Mouse (Mus musculus) ES-Bruce4 (cell line): ENCODE data around the gene BC035947.

ENCODE experiments used
- CTCF ChIP-seq: IDR thresholded peaks from one replicate; pipeline ENCODE4 v1.8.1; 2011; ENCODE audit warnings: low read depth, low read length
- POLR2A ChIP-seq: IDR thresholded peaks from one replicate; pipeline ENCODE4 v1.8.1; 2011; ENCODE audit warnings: low read length; ENCODE audit not compliant: insufficient read depth

DNA sequence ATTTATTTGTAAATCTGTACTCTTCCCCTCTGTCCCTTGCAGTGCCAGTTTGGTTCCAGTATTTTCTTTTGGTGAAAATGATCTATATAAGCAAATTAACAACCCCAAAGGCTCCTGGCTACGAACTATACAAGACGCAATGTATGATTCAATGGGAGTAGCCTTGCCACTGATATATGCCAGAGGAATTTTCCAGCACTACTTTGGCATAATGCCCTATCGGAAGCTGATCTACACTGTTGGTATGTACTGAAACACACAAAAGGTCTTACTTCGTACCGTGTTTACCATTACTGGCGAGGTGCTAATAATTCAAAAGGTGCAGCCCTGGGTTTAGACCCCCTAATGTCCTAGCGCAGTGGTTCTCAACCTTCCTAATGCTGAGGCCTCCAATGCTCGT, 17.1 kb upstream of the BC035947 start:
- TF ChIP-seq POLR2A = no peak
- no peak for TF ChIP-seq CTCF
